Mouse (Mus musculus): ENCODE measurements around the gene Gm14295. TPM values are rescaled to one million over a fixed set of nuclear protein-coding genes. Genes with fewer than 3 reads are reported as not detected.
A peak's percentile ranks its signal among the peaks of the same experiment; 100 is the strongest.
"Not testable (repeated sequence)": the region's sequence is repeated elsewhere in the genome, so short reads cannot be mapped to it uniquely, and the experiment has no call there.

Gene Gm14295
- polyA plus RNA-seq (2015; fragmentation: Nextera tagmentation; extraction: Ambion mirVana), result 8.8 and 13.6 TPM in 2 replicates

DNA sequence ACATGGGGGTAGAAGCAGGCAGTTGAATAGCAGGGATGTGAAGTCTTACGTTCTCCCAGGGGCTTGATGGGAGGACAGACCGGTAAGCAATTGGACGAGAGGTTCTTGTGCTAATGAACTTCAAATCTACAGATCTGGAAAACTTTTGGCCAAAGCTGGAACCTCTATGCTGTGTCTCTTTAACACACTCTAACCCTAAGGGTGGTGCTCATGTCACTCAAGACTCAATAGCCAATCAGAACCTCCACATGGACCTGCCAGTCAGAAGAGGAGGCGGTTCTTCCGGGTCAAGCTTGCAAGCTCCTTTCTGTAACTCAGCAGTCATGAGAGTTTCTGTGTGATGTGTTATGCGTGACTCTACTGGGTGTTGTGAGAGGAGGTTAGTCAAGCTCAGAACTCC is at the start of gene Gm14295:
Gm14295 (plus strand) TSS at position 301 of the 400 bp plus-strand sequence.
- H3K36me3 ChIP-seq (ENCODE audit: control insufficient read depth, insufficient read depth, low read length); H3K9me3 ChIP-seq (ENCODE audit: control insufficient read depth, low read length); H3K27me3 ChIP-seq (replicated peaks; ENCODE audit: control insufficient read depth, insufficient read depth, low read length); H3K4me1 ChIP-seq (ENCODE audit: control insufficient read depth, insufficient read depth, low read depth, low read length); ATAC-seq; H3K27ac ChIP-seq (ENCODE audit: low read depth, low read length): not testable (repeated sequence)
- WGBS, result no CpG with 5 or more reads among the region's 6 CpGs
- H3K9ac ChIP-seq (ENCODE audit: low read depth, low read length), result peak within 1 kb of the TSS; percentile 31
- peak within 1 kb of the TSS; percentile 37 for H3K4me2 ChIP-seq (ENCODE audit: low read length)
- H3K4me3 ChIP-seq (ENCODE audit: low read length), result peak within 1 kb of the TSS; percentile 40

DNA sequence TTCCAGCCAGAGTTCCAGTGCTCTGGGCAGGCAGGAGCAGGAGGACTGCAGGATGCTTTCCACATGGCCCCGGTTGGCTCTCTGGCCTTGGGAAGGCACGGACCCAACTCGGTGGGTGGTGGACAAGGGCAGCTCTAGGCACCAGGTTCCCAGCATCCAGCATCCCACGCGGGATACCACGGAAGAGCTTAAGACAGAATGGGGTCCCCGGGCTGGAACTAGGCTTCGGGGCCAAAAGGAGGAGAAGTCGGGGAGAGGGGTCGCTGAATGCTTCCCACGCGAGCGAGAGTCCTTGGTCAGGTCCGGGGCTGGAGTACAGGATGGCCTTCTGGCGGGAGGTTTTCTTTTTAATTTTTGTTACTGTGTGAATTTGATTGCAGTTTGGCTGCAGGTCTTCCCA is 373 bp downstream of the Gm14295 start:
- ATAC-seq; H3K27ac ChIP-seq (ENCODE audit: low read depth, low read length); H3K27me3 ChIP-seq (replicated peaks; ENCODE audit: control insufficient read depth, insufficient read depth, low read length); H3K9me3 ChIP-seq (ENCODE audit: control insufficient read depth, low read length); H3K36me3 ChIP-seq (ENCODE audit: control insufficient read depth, insufficient read depth, low read length); H3K4me1 ChIP-seq (ENCODE audit: control insufficient read depth, insufficient read depth, low read depth, low read length): not testable (repeated sequence)
- Histone ChIP-seq H3K4me3 (ENCODE audit: low read length) (peak overlapping the region; percentile 40), H3K4me2 (ENCODE audit: low read length) (peak overlapping the region; percentile 37), H3K9ac (ENCODE audit: low read depth, low read length) (peak overlapping the region; percentile 31)
- 22% methylated on average over 11 of the region's 15 CpGs for WGBS

GRCm38 (mm10) chr2:176830840-176831239 is 32.4 kb downstream of the Gm14295 start, which contains the start of gene Gm14408:
Gm14408 (plus strand) TSS chr2:176831140.
- not testable (repeated sequence) for H3K4me2 ChIP-seq (ENCODE audit: low read length); H3K27ac ChIP-seq (ENCODE audit: low read depth, low read length)
- WGBS, result 100% methylated on average over 1 of the region's 3 CpGs

More at GRCm38 (mm10) chr2:176830840-176831239, 32.4 kb downstream of the Gm14295 start, which contains the start of gene Gm14408:
- not testable (repeated sequence) for H3K4me3 ChIP-seq (ENCODE audit: low read length); H3K9me3 ChIP-seq (ENCODE audit: control insufficient read depth, low read length); H3K4me1 ChIP-seq (ENCODE audit: control insufficient read depth, insufficient read depth, low read depth, low read length); ATAC-seq; H3K9ac ChIP-seq (ENCODE audit: low read depth, low read length); H3K27me3 ChIP-seq (replicated peaks; ENCODE audit: control insufficient read depth, insufficient read depth, low read length); H3K36me3 ChIP-seq (ENCODE audit: control insufficient read depth, insufficient read depth, low read length)

Other genes with a start within 250 kb of the Gm14295 start
- gene Gm14308, start 162.3 kb upstream of the Gm14295 start, polyA plus RNA-seq (2015; fragmentation: Nextera tagmentation; extraction: Ambion mirVana), result 18.4 and 24.6 TPM in 2 replicates
- 10.1 and 11.1 TPM in 2 replicates for gene Zfp973, start 128.1 kb upstream of the Gm14295 start, polyA plus RNA-seq (2015; fragmentation: Nextera tagmentation; extraction: Ambion mirVana)
- gene Gm14305, start 90.3 kb upstream of the Gm14295 start, polyA plus RNA-seq (2015; fragmentation: Nextera tagmentation; extraction: Ambion mirVana), result 45.4 and 45.5 TPM in 2 replicates
- gene Gm14408, start 32.5 kb downstream of the Gm14295 start, polyA plus RNA-seq (2015; fragmentation: Nextera tagmentation; extraction: Ambion mirVana), result not detected in 2 replicates
- gene Gm14296, start 129.2 kb downstream of the Gm14295 start, polyA plus RNA-seq (2015; fragmentation: Nextera tagmentation; extraction: Ambion mirVana), result 13.7 TPM in 2 replicates
- 8.7 and 9.6 TPM in 2 replicates for gene Gm14419, start 202.3 kb downstream of the Gm14295 start, polyA plus RNA-seq (2015; fragmentation: Nextera tagmentation; extraction: Ambion mirVana)

Measured in hindbrain, embryonic 16.5 days (tissue).